Mouse (Mus musculus) layer of hippocampus, adult 2 months (tissue): ENCODE measurements around the gene Zfp62. TPM values are rescaled to one million over a fixed set of nuclear protein-coding genes. Genes with fewer than 3 reads are reported as not detected.
"Not testable (repeated sequence)": the region's sequence is repeated elsewhere in the genome, so short reads cannot be mapped to it uniquely, and the experiment has no call there.

ENCODE experiments used
- DNase-seq, 2 experiments: peaks; one replicate each; pipeline ENCODE4 v3.0.0; 2022; ENCODE audit warnings: low spot score in 2 of 2
- H3K27ac ChIP-seq: fragments of 200-600 bp; 2 replicates; pipeline ENCODE4 v1.8.1; 2022
- H3K4me3 ChIP-seq: fragments of 200-600 bp; 2 replicates; pipeline ENCODE4 v1.8.1; 2022; ENCODE audit warnings: mild to moderate bottlenecking
- CTCF ChIP-seq: fragments of 200-600 bp; conservative IDR thresholded peaks from 2 replicates; pipeline ENCODE4 v1.8.1; 2022; ENCODE audit warnings: antibody characterized with exemption, mild to moderate bottlenecking, moderate library complexity
- long read RNA-seq, 2 experiments: library from polyadenylated mRNA; stranded (forward); transcript quantifications; one replicate each; pipeline ENCODE4 v2.0.0; 2021; ENCODE audit warnings: borderline mapping rate in 2 of 2
- total RNA-seq, 2 experiments: library from RNA; stranded (reverse); gene quantifications; 2 replicates each; pipeline ENCODE4 v1.2.3; 2021

Zfp62 gene
- 10 to 100 TPM; 46.7 to 51.2 TPM for total RNA-seq
- long read RNA-seq, experiment 1, full-length matches to known transcripts = 8 of 13 reads
- long read RNA-seq, experiment 1, partial matches to known transcripts = 1 of 13 reads
- long read RNA-seq, experiment 1, other reads (novel, unspliced or antisense) = 4 of 13 reads
- long read RNA-seq, experiment 2, transcript Zfp62-203 (4 exons, 3,872 nt) = major isoform, 8 of 13 reads
- long read RNA-seq, experiment 2, partial matches to known transcripts = 0 of 13 reads
- long read RNA-seq, experiment 2, other reads (novel, unspliced or antisense) = 3 of 13 reads

DNA sequence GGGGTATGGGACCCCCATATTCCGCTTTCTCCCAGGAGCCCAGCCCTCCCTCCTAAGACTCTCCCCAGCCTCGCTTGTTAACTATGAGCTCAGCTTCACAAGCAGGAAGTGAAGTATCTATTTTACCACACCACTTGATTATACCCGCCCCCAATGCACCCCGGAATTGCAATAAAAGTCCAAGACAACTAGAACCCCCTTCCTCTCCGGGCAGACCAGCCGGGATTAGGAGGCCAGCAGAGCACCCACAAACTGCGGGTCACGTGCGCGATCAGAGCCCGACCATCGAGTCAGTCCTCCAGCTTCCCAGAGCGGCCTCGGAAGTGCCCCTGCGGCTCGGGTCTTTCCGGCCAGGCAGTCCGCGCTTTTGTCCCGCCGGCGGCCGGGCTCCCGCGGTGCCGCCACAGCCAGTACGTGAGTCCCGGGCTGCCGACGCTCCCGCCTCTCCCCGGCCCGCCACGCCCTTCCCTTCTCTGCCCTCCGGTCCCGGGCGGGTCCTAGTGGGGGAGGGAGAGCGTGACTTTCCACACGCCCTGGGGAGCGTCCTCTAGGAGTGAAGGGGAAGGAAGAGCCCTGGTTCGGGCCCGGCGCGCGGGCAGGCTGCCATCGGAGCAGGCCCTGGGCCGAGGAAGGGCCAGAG is at the start of gene Zfp62:
Gene Zfp62 (plus strand): TSS at position 164 of the 640 bp plus-strand sequence.
- TF ChIP-seq CTCF = peak; percentile 17; the same call in 1 of the 2 replicates
- H3K4me3 ChIP-seq = peak within 1 kb of the TSS; percentile 64
- DNase-seq = peak; percentile 94
- H3K27ac ChIP-seq = peak within 1 kb of the TSS; percentile 98

DNA sequence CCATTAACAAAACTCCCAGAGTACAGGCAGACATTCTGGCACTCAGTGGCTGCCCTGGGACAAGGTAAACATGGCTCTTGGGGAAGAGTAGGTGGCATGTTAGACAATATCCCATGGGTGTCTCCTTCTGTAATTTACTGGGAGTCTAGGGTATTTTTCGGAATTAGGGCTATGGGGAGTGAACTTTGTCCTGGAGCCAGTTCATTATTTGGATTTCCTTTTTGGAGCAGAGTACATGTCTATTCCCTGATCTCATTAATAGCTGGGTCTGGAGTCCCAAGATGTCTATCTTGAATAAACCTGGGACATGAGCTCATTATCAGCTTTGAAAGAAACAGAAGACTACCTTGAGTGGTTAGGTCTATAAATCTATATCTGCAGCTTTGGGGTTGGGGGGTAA is 49.0 kb upstream of the Zfp62 start, which contains the start of gene Olfr1394:
Gene Olfr1394 (plus strand): TSS at position 301 of the 400 bp plus-strand sequence.
- TF ChIP-seq CTCF = no peak
- H3K4me3 ChIP-seq = no peak within 1 kb of the TSS
- no peak for DNase-seq
- H3K27ac ChIP-seq = no peak within 1 kb of the TSS

DNA sequence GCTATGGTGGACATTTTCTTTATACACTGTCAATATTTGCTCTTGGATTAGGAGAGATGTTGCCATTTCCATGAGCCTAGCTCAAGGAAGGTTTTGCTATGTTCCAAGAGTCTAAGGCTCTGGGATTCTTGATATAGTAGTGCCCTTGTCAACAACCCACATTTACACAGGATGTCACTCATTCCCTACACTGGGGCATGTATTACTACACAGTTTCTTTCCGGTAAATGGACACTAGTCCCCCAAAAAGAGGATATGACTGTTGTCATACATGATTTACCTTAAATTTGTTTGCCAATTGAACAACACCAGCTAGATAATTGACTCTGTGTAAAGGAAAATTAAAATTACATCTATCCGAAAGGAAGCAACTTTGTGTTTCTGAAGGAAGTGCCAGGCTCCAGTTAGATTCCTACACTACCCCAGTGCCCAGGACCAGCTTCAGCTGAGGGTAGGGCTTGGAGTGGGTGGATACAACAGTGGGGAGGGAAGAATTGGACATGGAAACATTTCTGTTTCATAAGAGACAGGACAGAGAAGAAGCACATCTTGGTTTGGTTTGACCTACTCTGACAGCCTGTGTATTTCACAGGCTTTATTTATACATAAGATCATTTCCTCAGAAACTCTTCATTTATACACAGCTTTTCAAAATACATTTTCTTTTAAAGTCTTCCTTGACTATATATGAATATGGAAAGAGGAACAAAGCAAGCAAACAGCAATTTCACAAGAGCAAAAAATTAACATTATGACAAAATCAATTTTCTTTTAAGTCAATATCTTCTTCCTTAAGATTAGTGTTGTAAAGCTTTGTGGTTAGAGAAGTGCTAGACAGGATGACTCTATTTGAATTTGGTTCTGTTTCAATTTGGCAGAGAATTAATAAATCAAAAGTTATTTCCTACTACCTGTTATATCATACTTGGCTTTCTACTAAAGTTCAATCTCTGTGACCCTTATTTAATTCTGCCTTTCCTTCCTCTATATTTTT is 46.0 kb upstream of the Zfp62 start:
- no peak for DNase-seq
- no peak overlapping the region for H3K4me3 ChIP-seq
- H3K27ac ChIP-seq = no peak overlapping the region
- no peak for TF ChIP-seq CTCF

DNA sequence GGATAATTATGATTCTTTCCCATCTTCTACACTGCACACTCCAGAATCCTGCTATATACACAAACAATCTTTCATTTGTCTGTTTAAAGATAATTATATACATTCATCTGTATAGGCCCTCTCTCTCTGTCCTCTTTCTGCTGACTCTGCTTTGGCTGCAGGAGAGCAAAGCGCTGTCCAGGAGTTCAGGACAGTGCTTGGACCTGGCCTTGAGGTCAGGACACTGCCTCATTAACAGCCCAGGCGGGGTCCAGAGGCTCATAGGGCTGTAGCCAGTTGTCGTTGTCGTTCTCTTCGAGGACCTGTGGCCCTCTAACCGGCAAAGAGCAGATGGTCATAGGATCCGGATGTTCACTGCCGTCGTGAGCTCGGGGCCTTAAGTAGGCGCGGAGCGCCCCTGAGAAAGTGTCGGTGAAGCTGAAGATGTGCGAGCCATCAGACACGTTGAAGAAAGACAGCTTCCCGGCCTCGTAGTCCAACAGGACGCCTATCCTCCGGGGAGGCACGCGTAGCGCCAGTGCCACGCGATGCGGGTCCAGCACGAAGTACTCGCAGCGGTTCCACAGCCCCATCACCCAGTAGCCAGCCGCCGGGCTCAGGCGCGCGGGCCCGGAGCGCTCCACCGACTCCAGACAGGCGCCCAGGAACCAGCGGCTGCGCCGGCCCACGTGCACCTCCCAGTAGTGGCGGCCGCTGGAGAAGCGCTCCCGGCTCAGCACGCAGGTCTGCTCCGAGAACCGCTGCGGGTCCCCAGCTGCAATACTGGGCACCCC is 34.1 kb upstream of the Zfp62 start:
- no peak for TF ChIP-seq CTCF
- no peak for DNase-seq
- H3K4me3 ChIP-seq = peak overlapping the region; percentile 37
- H3K27ac ChIP-seq = no peak overlapping the region

DNA sequence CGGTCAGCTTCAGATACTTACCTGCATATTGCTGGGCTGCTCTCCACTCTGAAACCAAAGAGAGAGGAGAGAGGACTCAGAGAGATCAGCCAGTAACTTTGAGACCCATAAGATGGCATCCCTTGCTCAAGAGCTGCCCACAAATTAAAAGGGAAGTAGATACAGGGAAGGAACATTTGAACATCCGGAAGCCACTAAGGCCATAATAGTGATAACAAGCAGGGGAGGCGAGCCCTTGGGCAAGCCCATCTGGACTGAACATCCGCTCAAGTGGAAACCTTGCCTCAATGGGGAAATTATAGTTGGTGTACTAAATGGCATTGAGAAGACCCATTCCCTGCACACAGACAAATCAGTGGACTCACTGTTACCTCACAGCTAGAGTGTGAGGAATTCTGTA is 32.5 kb upstream of the Zfp62 start:
- DNase-seq = no peak
- TF ChIP-seq CTCF = no peak
- no peak overlapping the region for H3K4me3 ChIP-seq

DNA sequence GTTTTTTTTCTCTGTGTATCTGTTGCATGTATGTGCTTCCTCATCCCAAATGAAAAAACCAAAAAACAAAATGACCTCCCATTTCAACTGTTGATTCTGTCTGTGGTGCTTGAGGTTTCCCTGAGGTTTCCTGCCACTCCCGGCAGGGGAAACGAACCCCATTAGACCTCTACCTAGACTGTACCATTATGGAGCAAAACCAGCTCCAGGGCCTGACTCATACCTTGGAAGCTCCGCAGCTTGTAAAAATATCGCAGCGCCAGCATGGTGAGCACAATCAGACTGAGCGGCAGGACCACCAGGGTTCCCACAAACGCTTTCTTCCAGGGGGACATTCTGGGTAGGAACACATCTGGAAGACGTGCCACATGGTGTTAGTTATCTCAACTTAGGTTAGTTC is 27.7 kb upstream of the Zfp62 start:
- no peak for TF ChIP-seq CTCF
- no peak for DNase-seq

More for the DNA sequence above, 32.5 kb upstream of the Zfp62 start:
- no peak overlapping the region for H3K27ac ChIP-seq

DNA sequence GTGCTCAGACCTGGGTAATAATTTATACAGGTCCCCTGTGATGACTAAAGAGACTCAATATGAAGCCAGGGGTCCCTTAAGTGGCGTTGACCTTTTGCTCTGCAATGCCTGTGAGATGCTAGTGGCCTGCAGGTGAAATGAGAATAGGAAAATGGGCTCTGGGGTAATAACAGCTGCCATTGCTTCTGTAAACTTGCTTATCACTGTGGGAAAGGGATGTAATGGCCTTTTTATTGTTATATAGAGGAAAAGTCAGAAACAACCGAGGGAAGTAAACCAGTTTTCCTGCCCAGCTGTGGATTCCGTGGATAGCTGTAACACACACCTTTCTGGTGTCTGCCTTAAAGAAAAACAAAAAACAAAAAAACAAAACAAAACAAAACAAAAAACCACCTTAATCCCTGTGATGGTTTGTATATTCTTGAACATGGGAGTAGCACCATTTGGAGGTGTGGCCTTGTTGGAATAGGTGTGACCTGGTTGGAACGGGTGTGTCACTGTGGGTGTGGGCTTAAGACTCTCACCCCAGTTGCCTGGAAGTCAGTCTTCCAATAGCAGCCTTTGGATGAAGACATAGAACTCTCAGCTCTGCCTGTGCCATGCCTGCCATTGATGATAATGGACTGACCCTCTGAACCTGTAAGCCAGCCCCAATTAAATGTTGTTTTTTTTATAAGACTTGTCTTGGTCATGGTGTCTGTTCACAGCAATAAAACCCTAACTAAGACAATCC is 26.9 kb upstream of the Zfp62 start:
- H3K4me3 ChIP-seq, H3K27ac ChIP-seq, DNase-seq: not testable (repeated sequence)

More for the DNA sequence above, 27.7 kb upstream of the Zfp62 start:
- Histone ChIP-seq H3K27ac (no peak overlapping the region), H3K4me3 (no peak overlapping the region)

DNA sequence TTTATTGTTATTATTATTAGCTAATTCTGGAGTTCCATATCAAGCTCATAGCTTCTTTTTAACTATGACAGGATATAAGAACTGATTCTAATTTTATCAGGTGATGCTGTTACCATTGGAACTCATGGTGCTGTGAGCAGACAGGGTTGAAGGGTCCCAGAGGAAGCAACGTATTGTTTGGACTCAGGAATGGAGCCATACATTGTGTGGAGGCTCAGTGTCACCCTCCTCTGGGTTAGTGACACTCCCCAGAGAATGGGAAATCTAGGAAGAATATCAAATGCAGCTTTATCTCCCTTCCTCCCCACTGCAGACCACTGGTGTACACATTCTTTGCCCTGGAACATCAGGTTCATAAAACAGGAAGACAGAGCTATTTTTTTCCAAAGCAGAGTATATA is 19.9 kb upstream of the Zfp62 start:
- no peak overlapping the region for H3K27ac ChIP-seq
- no peak for DNase-seq
- no peak overlapping the region for H3K4me3 ChIP-seq
- TF ChIP-seq CTCF = no peak

DNA sequence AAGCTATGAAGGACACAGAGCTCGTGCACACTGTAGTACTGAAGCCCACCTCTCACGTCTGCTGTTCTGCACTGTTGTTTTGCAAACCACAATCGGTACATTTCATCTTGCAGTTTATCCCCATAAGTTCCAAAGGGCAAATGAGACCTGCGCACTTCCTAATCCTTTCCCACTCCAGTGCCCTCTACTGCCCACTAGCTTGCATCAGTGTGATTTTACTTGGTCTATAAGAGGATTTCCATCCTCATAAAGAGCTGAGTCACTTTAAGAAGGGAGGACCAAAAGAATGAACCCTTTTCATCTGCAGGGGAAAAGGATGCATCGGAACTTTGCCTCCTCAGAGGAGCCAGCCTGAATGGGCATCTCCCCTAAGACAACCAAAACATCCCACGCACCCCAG is 16.6 kb upstream of the Zfp62 start:
- no peak for DNase-seq
- H3K4me3 ChIP-seq = no peak overlapping the region
- TF ChIP-seq CTCF = 0 out of 2 replicates have a peak, but pooled peaks have one; percentile 22
- H3K27ac ChIP-seq = no peak overlapping the region

DNA sequence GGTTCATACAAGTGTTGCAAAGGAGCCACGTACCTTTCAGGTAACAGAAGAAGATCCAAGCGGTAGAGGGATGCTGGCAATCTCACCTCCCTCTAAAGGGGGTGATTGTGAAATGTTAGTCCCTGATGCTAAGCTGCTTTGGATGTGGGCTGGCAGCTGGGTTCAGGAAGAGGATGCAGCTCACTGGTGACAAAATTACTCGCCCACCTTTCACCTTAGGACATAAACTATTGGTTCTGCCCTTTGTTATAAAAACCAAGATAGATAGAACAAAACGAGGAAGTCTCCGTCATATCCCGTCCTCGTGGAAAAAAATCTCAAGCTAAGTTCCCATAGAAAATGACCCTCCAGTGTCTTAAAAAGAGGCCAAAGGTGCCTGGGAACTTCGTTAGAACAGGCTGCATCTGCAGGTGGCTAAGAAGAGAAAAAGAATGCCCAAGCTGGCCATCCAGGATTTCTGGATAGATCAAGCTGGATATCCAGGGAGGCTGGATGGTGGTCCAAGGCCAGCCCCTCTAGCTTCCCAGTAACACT is 16.1 kb upstream of the Zfp62 start, which contains the start of gene Btnl9:
Gene Btnl9 (minus strand): TSS at position 205 of the 534 bp plus-strand sequence.
- Histone ChIP-seq H3K4me3 (no peak within 1 kb of the TSS), H3K27ac (no peak within 1 kb of the TSS)
- no peak for TF ChIP-seq CTCF
- DNase-seq = no peak

DNA sequence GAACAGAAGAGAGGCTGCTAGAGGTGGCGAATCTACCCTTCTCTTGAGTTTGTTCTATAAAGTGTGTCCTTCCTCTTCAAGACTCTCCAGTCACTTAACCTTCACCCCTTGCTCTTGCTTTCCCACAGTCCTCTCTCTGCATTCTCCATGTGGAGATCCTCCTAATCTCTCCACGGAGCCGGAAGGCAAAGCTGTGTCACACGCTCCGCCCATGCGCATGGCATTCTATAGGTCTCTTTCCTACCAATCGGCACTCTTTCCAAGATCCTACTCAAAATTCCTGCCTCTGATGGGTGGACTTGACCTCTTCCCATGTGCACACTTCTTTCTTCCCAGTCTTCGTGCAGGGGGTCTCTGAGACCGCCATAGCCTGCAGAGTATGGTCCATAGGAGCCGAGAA is 15.4 kb upstream of the Zfp62 start:
- no peak overlapping the region for H3K4me3 ChIP-seq
- no peak for TF ChIP-seq CTCF
- DNase-seq = no peak
- no peak overlapping the region for H3K27ac ChIP-seq
